Mouse (Mus musculus) Muller cell, postnatal 12 days (primary cell): ENCODE results near the gene Smarcc1.
"Not testable (repeated sequence)": the region's sequence is repeated elsewhere in the genome, so short reads cannot be mapped to it uniquely, and the experiment has no call there.

Source experiments
- DNase-seq: peaks from one replicate; pipeline ENCODE4 v3.0.0-alpha.2; 2015; ENCODE audit errors: inconsistent ontology term

Smarcc1 gene

DNA sequence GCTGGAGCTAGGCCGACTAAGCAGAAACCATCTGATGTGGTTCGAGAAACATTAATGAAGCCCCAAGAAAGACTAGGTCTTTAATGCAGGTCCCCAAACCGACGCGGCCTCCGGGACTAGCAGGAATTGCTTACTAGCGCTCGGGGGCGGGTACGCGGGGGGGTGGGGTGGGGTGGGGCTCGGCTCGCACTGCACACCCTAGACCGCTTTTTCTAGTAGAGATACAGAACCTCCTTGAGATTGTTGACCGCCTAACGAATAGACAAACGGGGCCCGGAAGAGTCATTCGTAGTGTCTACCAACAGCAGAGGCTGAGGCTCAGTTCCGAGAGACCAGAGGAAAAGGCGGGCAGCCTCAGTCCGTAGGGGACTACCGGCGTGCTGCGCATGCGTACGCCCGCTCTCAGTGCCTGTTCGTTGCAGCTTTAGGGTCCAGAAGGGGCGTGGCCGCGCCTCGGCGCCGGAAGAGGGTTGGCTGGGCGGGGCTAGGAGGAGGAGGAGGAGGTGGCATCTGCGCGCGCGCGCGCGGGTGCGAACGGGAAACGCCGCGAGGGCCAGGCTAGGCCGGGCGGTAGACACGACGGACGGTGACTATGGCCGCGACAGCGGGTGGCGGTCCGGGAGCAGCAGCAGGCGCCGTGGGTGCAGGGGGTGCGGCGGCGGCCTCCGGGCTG lies 14.2 kb downstream of the Smarcc1 start:
- DNase-seq: peak; percentile 99

DNA sequence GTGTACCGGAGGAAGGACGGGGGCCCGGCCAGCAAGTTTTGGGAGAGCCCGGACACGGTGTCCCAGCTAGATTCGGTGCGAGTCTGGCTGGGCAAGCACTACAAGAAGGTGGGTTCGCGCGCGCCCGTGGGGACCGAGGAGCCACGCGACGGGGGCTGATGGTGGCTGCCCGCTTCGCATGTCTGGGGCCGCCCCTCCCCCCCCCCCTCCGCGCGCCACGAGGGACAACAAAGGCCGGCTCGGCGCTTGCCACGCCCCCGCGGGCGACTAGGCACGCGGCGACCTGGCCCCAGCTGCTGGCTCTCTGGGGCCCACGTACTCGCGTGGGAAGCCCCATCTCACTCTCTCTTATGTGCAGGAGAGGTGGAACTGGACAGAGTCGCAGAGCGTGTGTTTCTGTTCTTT lies 14.7 kb downstream of the Smarcc1 start:
- peak; percentile 76 for DNase-seq

DNA sequence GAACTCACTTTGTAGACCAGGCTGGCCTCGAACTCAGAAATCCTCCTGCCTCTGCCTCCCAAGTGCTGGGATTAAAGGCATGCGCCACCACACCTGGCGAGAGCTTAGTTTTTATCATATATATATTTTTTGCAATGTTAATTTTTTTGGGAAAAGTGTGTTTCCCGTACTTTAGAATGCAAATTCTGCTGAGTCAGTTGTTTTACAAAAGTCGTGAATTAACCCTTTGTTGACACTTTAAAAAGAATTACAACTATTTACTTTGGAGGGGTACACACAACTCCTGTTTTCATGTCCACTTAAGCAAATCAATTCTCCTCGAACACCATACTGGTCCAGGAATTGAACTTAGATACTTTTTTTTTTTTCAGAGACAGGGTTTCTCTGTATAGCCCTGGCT lies 15.4 kb downstream of the Smarcc1 start:
- DNase-seq: no peak

- DNase-seq: no peak
These were observed 16.7 kb downstream of the Smarcc1 start for GRCm38 (mm10) chr9:110134176-110134575.

- no peak for DNase-seq
These were observed 21.6 kb downstream of the Smarcc1 start for GRCm38 (mm10) chr9:110139119-110139518.

- DNase-seq: no peak
These were observed 24.6 kb downstream of the Smarcc1 start for GRCm38 (mm10) chr9:110142097-110142496.

DNA sequence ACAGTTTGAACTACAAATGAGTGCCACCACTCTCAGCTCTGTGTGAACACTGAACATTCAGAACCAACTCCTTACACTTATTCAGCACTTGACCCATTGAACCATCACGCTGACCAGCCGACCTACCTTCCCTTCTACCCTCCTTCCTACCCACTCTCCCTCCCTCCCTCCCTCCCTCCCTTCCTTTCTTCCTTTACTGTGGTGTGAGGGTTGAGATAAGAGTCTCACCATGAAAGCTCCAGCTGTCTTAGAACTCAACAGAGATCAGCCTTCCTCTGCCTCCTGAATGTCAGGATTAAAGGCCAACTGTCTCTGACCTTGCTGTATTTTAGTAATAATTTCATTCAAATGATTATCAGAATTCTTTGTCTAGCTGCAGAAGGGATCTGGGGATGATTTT lies 31.1 kb downstream of the Smarcc1 start:
- DNase-seq: no peak

DNA sequence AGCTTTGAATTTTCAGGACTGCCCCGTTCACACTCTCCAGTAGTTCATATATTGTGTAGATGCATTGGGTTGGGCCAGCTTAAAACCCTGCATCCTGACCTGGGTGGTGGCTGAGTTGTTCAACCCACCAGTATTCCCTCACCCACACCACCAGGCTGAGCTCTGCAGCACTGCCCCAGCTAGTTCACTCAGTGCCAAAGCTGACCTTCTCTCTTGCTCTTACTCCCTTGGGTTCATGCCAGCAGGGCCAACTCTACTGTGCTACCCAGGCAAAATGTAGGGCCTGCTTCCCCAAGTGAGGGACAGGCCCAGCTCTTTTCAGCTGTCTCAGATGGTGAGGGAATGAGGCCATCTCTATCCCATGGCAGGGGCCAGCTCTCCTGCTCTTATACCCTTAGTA lies 41.5 kb downstream of the Smarcc1 start:
- no peak for DNase-seq

DNA sequence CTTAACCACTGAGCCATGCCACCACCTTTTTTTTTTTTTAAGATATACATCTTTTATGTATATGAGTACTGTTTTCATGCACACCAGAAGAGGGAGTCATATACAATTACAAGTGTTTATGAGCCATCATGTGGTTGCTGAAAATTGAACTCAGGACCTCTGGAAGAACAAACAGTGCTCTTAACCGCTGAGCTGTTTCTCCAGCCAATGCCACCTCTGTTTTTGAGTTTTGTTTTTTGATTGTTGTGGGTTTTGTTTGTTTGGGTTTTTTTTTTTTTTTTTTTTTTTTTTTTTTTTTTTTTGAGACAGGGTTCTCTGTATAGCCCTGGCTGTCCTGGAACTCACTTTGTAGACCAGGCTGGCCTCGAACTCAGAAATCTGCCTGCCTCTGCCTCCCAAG lies 43.0 kb downstream of the Smarcc1 start:
- DNase-seq: not testable (repeated sequence)

DNA sequence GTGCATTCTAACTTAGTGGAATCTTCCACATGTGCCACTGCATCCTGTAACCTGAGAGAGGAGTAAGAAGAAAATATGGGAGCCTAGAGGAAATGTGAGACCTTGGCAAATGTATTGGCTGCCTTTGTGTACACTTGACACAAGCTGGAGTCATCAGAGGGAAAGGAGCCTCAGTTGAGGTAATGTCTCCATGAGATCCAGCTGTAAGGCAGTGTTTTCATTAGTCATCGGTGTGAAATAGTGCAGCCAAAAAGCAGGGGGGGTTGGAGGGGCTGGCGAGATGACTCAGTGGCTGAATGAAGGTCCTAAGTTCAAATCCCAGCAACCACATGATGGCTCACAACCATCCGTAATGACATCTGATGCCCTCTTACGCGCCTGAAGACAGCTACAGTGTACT lies 44.9 kb downstream of the Smarcc1 start:
- peak; percentile 50 for DNase-seq

- DNase-seq: no peak
These were observed 45.6 kb downstream of the Smarcc1 start for GRCm38 (mm10) chr9:110163071-110163470.

DNA sequence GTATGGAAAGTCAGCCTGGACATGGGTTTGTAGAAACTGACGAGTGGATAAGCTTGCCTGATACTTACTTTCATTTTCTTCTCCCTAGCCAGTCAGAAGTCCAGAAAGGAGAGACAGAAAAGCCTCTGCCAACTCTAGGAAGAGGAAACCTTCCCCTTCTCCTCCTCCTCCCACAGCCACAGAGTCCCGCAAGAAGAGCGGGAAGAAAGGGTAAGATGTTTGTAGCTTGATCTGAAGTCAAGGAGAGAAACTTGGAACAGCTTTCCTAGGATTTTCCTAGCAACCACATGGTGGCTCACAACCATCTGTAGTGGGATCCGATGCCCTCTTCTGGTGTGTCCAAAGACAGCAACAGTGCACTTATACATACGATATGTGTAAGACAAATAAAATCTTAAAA lies 53.4 kb downstream of the Smarcc1 start:
- peak; percentile 64 for DNase-seq

DNA sequence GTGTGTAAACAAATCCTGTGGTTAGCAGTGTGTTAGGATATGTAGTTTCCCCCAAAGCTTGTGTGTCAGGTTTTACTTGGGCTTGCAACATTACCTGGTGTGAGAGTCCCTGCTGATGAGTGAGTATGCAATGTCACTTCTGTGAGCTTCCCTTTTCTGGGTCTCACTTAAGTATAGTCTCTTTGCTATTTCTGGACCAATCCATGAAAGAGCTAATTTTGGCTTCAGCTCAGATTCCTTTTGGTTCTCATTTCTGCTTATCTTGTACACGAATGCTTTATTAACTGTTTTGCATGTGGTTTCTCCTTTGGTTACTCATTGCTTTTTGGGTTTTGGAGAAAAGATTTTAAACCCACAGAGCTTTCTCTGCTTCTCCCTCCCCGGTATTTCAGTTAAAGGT lies 82.4 kb downstream of the Smarcc1 start:
- no peak for DNase-seq

DNA sequence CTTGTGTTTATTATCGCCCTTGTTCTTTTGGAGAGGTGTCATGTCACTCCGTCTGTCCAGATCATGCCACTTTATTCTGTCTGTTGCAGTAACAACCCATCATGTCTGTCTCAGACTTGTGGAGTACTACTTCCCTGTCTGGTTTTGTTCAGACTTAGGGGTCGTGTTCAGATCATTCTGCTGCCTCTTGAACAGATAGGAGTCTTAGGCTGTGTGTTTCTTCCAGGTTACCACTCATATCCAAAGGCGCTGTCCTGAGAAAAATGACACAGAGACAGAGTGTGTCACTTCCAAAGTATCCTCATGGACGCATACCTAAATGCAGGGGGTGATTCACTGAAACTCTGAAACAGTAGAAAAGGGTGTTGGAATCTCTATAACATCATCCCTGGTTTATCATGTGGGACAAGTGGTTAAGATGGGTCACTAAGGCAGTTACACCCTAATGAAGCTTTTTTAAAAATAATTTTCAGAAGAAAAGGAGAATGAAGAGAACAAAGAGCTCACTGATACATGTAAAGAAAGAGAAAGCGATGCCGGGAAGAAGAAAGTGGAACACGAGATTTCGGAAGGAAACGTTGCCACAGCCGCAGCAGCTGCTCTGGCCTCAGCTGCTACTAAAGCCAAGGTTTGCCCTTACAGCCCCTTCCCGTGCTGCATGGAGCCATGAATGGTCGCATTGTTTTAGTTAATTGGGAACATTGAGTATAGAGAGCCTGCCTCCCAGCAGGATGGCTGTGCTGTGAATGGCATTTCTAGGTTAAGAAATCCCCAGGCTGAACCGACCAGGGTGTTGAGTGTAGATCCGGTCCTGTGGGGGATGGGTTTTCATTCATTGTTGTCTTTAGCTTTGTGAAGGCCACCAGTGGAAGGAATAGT lies 88.3 kb downstream of the Smarcc1 start:
- peak; percentile 97 for DNase-seq

DNA sequence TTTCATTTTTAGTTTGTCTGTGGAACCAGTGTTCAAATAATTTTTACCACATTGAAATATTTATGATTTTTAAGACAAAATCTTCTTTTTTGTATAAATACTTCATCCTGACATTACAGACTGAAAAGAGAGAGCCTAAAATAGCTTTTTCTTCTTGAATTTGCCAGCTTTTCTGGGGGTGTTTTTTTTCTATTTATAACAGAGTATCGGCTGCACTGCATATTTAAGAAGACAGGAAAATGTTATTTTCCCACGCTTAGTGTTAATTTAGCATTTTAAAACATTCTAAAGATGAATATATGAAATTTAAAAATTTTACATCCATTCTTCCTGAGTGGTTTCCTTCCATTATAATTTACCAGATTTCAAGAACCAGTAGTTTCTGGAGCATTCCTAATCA lies 88.9 kb downstream of the Smarcc1 start:
- DNase-seq: no peak

DNA sequence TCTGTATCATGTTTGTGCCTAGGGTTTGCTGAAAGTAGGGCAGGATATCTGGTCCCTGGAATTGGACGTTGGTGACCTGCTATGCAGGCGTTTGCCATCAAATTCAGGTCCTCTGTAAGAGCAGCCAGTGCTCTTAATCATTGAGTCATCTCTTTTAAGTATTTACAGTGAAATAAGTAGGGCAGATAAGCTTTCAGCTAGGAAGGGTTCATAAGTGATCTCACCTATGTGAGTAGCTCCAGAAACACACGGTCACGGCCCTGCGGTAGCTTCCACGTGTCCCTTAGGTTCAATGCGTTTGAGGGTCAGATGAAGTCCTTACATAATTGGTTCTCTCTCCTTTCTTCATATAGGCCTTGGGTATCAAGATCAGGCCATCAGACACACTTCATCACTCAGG lies 90.8 kb downstream of the Smarcc1 start:
- DNase-seq: no peak

GRCm38 (mm10) chr9:110208967-110209366 lies 91.5 kb downstream of the Smarcc1 start:
- no peak for DNase-seq

GRCm38 (mm10) chr9:110224273-110224672 lies 106.8 kb downstream of the Smarcc1 start:
- no peak for DNase-seq

GRCm38 (mm10) chr9:110226191-110226590 lies 108.7 kb downstream of the Smarcc1 start:
- DNase-seq: peak; percentile 64

- no peak for DNase-seq
These were observed 111.2 kb downstream of the Smarcc1 start for GRCm38 (mm10) chr9:110228671-110229070.

GRCm38 (mm10) chr9:110229112-110229511 lies 111.6 kb downstream of the Smarcc1 start:
- DNase-seq: no peak

DNA sequence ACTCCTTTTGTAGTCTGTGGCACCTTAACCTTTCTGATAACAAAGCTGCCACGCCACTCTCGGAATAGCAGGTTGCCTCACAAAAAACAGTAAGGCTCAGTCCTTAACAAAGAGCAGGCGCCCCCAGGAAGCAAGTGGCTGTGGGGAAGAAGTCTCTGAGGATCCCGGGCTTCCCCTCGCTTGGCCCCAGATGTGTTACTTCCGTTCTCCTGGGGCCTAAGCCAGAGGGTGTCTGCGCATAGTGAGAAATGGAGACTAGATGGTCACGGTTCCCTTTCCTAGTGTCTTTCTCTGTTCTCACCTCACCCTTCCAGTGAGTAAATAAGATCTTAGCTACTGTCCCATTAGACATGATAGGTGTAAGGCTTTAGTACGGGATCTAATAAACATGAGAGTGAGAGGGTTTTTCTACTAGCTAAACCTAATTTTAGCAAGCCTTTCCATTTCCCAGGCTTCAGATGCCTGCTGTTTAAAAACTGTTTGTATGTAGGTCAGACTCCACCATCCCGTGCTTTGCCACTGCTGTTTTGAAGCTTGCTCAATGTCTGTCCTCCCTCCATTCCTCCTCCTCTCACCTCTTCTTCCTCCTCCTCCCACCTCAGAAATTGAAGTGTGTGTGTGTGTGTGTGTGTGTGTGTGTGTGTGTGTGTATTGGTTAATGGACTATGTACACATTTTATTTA lies 112.2 kb downstream of the Smarcc1 start:
- no peak for DNase-seq
